Mouse (Mus musculus): Measurements from ENCODE around the gene Usp27x.

The Usp27x gene

GRCm38 (mm10) chrX:7375716-7376480, at the start of gene Usp27x:
Gene Usp27x (minus strand): TSS chrX:7375830.
- CTCF ChIA-PET, result no interaction called here

DNA sequence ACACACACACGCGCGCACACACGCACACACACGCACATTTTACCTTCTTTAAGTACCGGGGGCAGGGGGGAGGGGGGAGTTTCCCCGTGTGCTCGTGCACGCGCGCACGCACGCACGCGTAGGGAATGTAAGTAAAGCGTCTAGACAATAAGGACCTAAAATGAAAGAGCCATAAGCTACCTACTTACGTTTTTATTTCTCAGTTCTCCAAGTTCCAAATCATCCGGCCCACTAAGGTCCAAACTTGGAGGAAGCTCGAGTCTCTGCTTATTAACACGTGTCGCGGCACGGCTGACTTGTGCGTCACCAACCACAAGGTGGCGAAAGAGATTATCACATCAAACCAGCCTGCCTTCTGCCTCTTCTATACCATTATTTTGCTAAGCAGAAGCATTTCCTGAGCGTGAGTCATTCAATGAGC, 47.1 kb upstream of the Usp27x start:
- CTCF ChIA-PET, result no interaction called here

DNA sequence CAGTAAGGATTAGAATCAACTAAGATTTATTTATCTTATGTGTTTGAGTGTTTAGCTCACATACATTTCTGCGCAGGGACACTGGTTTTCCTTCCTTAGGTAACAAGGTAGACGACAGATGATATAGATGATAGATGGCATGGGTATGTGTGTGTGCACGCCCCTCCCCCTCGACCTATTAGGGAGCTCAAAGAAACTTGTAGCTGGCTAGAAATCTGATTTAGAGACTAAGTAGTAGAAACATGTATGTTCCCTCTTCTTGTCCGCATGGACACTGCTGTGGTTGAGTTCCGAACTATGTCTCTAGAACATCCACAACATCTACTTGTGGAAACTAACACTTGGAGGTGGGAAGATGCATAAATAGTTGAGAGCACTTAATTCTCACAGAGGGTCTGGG, 46.5 kb upstream of the Usp27x start:
- CTCF ChIA-PET, result no interaction called here

GRCm38 (mm10) chrX:7421016-7421415, 45.4 kb upstream of the Usp27x start:
- CTCF ChIA-PET, result no interaction called here

- CTCF ChIA-PET, result no interaction called here
Observed at GRCm38 (mm10) chrX:7416178-7416871, 40.7 kb upstream of the Usp27x start.

DNA sequence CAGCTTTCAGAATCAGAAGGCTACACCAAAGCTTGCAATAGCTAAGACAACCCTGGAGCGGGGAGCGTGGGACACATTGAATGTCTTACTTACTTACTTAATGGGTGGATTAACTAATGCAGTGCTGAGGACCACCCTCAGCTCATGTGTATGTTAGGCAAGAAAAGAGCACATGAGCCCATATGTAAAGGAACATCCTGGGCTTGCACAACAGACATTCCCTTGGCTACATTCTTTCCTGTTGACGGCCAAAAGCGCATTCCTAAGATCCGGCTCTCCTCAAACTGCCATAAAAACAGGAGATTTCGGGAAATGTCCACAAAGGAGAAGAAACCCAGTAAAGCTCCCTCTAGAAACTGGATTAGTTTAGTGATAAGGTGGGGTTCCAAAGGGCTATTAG, 39.7 kb upstream of the Usp27x start:
- CTCF ChIA-PET, result no interaction called here

- CTCF ChIA-PET, result no interaction called here
Observed at GRCm38 (mm10) chrX:7412239-7413033, 36.8 kb upstream of the Usp27x start.

- CTCF ChIA-PET, result no interaction called here
Observed at GRCm38 (mm10) chrX:7376586-7376985, 956 bp upstream of the Usp27x start.

GRCm38 (mm10) chrX:7375322-7375715, 311 bp downstream of the Usp27x start:
- CTCF ChIA-PET, result interaction anchor here (0.5 kb wide), 1 partner anchor 159 kb away, joined by 3 read pairs; no protein-coding TSS in a partner anchor

DNA sequence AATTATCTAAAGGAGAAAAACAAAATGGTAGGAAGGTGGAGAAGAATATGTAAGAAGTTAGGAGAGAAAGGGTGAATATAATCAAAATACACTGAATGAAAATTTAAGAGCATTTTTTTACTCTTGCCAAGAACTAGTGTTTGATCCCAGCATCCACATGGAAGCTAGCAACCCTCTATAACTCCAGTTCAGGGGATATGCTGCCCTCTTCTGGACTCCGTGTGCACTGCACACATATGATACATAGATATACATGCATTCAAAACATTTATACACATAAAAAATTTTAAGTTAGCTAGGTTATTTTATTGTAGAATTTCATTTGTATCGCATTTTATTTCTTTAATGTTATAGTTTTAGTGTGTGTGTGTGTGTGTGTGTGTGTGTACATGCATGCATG, 50.2 kb downstream of the Usp27x start:
- CTCF ChIA-PET, result no interaction called here

DNA sequence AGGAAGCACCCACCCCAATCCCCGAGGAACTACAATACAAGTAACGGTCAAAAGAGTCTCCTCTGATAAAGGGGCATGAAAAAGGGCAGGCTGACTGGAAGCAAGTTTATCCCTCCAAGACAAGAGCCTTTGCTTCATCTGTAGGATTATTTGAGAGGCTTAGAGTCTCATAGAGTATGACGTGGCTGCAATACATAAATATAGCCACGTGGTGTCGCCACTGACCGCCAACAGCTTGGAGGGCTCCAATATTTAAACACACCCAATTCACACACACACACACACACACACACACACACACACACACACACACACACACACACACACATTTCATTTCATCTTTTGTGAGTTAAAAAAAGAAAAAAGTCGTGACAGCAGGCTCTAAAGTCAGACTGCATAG, 53.3 kb downstream of the Usp27x start:
- CTCF ChIA-PET, result interaction anchor here (0.5 to 1.0 kb wide), 2 partner anchors 16 to 28 kb away, joined by 3 to 4 read pairs; no protein-coding TSS in a partner anchor

Data from spleen, embryonic (tissue).